Mouse (Mus musculus) R1 (cell line): ENCODE results near the gene Hcst.

Experiments
- DNase-seq: peaks from one replicate; pipeline ENCODE4 v3.0.0-alpha.2; 2018; ENCODE audit warnings: low read depth, low spot score

The Hcst gene

GRCm38 (mm10) chr7:30434238-30434637 lies 14.6 kb upstream of the Hcst start:
- DNase-seq = peak; percentile 88

GRCm38 (mm10) chr7:30431793-30432192 lies 12.1 kb upstream of the Hcst start:
- peak; percentile 71 for DNase-seq

DNA sequence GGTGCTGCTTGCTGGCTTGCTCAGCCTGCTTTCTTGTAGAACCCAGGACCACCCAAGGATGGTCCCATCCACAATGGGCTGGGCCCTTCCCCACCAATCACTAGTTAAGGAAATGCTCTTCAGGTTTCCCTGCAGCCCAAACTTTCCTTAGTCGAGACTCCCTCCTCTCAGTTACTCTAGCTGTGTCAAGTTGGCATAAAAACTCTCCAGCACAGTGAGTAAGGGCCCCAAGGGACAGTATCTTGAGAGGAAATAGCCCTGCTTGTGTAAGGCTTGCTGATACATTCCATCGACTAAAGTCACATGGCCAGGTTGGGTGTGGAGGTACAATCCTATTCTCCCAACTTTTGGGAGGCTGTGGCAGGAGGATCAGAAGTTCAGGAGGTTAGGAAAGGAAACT lies 10.5 kb upstream of the Hcst start:
- DNase-seq = no peak

GRCm38 (mm10) chr7:30429327-30429726 lies 9.7 kb upstream of the Hcst start:
- DNase-seq = no peak

DNA sequence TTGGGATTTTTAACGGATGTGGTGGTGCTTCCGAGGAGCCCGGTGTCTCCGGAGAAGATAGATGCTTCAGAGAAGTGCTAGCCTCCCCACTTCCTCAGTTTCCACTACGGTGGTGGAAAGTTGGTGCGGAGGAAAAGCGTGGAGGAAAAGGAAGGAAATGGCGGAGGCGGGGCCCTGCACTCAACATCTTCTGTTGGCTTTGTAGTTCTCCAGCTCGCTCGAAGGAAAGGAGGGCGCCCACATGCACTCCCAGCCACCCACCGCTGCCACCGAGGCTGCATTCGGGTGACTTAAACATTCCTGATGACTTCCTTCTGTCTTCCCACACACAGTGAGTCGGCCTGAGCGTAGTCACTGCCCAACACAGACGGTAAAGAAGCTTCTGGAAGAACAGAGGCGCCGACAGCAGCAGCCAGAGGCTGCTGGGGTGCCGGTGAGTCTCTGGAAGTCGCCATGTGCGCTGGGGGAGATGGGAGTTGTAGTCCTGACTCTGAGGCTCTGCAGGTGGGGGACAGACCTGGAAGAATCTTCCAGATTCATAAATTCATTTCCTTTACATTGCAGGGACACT lies 3.5 kb upstream of the Hcst start:
- no peak for DNase-seq

GRCm38 (mm10) chr7:30422560-30422959 lies 2.9 kb upstream of the Hcst start:
- DNase-seq = no peak

DNA sequence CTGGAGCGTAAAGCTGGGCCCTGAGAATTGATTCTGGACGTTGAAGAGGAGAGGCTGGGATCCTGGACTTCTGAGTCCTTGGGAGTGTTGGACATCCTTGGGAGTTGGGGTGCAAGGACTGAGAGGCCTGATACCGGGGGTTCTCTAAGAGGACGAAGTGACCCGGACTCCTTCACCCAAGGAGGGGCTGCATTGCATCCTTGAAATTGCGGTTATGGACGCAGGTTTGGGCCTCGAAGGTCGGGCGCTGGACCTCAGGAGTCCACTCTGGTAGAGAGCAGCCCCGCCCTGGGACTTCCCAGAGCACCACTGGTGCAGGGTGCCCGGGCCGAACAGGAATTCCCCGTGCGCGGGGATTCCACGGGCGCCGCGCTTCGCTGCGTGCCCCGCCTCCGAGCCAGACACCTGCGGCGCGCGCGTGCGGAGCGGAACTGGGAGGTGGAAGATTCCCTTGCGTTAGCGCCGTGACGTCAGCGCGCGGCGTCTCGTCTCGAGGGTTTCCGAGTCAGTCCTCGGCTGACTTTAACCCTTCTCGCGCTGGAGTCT lies 2.3 kb upstream of the Hcst start:
- DNase-seq = peak; percentile 93

DNA sequence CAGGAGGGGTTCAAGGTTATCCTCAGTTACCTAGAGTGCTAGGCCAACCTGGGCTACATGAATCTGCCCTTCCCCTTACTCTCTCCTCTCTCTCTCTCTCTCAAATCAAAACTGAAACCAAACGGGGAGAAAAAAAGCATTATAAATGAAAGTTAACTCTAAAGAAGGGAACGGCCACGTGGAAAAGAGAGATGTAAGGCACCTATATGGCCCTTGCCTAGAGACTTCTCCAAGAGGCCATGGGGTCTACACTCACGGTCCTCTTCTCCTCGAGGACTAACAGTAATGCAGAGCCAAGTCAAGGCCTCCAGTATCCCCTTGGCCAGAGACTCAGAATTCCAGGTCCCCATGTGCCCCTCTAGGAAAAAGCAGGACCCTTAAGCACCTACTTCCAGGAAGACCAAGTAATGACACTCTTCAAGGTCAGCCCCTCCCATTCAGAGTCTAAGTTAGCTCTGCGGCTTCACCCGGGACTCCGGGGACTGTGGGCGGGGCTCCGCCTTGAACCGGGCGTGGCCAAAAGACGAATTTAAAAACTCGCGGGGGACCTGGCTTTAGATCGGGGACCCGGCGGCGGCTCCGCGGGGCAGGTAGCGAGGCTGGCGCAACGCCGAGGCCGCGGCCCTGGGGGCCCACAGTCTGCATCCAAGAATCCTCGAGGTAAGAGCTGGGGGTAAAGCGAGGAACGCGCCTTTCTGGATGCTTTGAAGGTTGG lies 1.7 kb upstream of the Hcst start, which contains the start of gene Nfkbid:
Gene Nfkbid (plus strand): TSS at position 558 of the 715 bp plus-strand sequence.
- peak; percentile 89 for DNase-seq

DNA sequence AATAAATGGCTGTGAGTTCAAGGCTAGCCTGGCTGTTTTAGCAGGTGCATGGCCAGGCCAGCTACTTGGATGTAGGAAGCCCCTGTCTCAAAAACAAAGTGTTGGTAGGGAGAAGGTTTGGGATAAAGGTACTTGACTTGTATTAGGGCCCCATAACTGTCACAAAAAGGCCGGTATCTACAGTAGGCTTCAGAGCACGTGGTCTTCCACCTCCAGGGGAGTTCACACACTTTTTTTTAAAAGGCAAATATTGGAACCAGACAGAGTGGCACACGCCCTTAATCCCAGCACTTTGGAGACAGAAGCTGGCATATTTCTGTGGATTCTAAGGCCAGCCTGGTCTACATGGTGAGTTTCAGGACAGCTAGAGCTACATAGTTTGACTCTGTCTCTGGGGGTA lies 1.0 kb upstream of the Hcst start:
- no peak for DNase-seq

DNA sequence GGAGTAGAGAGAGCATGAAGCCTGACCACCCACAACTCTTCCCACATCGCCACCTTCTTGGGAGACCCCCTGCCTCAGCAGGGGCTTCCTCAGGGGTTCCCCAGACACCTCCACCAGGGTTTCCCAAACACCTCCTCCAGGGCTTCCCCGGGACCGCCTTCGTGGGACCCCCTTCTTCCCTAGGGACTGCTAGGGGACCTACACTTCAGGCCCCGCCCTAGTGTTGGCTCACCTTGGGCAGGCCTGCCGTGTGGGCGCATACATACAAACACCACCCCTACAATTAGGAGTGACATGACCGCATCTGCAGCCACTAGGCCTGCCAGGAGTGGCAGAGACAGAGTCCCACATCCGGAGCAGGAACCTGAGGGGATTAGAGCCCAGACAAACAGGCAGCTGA lies 1.8 kb downstream of the Hcst start:
- DNase-seq = no peak

DNA sequence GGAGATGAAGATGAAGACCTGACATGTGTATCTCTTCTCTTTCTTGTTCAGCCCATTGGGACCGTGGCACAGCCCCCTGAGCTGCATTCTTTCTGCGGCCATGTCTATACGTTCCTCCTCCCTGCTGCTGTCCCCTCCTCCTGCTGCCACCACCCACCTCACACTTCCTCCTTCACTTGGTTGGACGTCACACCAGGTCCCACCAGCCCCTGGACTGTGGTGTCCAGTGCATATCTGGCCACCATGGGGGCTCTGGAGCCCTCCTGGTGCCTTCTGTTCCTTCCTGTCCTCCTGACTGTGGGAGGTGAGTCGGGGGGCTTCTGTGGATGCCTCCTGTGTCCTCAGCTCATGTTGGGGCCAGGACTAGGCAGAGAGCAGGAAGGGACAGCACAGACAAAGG lies 6.1 kb downstream of the Hcst start, which contains the start of gene Tyrobp:
Gene Tyrobp (plus strand): TSS at position 165 of the 400 bp plus-strand sequence.
- no peak for DNase-seq

DNA sequence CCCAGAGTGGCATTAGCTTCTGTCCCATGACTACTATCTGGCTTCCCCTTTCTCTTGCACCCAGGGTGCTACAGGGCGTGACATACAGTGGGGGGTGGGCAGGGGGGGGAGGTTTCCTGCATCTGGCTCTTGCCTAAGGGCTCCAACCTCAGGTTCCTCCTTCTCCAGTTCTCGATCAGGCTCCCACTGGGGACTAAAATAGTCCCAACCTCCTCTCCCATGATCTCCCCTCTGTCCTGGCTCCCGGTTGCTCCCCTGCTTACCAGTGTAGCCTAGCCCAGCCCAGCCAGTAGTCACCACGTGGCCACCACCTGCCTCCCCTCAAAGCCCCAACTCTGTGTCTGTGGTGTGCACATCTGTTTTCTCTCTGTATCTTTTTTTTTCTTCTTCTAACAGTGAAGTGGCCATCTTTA lies 6.9 kb downstream of the Hcst start:
- DNase-seq = no peak

- DNase-seq = no peak
Measured at GRCm38 (mm10) chr7:30411023-30411422, 8.6 kb downstream of the Hcst start.

DNA sequence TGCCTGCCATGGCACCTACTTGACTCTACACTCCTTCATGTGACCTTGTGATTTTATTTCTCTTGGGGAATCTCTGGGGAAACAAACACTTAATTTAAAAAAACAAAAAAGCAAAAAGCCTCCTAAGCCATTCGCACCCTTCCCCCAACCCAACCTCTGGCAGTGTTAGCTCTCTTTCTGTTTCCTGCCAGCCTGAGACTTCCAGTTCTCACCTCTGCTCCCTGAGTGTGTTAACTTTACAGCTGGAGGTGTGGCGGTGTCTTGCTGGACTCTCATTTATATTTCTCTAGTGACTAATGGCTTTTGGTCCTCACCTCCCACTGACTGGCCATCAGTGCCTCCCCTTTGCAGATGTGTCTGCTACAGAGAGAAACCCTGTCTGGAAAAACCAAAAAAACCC lies 9.9 kb downstream of the Hcst start:
- no peak for DNase-seq

DNA sequence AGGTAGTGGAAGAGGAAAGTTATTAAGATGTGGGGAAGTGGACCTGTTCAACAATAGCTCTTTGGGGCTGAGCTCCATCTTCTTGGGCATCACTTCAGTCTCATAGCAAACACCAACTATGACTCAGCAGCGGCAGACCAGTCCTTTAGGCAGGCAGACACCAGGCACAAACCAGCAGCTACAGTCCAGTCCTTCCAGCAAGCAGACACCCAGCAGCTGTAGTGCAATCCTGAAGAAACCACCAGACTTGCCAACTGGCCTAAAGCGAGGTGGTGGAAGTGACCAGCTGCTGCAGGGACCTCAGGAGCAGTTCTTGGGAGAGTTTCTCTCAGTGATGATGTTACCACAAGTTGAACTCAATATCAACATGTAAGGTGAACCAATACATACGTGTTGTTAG lies 11.0 kb downstream of the Hcst start:
- no peak for DNase-seq

- DNase-seq = no peak
Measured at GRCm38 (mm10) chr7:30402343-30402742, 17.3 kb downstream of the Hcst start.

- no peak for DNase-seq
Measured at GRCm38 (mm10) chr7:30399671-30400070, 20.0 kb downstream of the Hcst start.

DNA sequence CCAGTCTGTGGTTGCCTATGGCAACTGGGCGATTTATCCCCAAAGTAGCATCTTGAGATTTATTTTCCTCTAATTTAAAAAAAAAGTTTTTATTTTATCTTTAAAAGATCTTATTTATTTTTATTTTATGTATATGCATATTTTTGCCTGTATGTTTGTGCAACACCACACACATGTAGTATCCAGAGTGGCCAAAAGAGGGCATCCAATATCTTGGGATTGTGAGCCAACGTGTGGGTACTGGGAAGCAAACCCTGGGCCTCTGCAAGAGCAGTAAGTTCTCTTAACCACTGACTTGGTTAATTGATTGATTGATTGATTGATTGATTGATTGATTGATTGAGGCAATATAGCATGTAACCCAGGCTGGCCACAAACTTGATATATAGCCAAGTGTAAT lies 24.8 kb downstream of the Hcst start:
- peak; percentile 45 for DNase-seq

DNA sequence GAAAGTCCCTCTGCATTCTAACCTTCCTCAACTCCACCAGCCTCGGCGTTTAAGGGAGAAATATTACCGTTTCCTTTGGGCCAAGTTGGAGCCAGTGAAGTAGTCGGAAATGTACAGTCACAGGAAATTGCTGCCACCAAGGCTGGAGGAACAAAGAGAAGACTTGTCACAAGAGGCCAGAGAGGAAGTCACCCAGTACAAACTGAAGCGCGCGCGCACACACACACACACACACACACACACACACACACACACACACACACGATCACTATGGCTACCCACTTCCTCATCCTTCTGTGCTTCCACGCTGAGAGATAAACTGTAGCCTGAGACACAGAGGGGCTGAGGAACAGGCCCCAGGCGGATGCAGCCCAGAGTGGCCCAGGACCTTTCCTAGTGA lies 25.3 kb downstream of the Hcst start:
- DNase-seq = no peak

DNA sequence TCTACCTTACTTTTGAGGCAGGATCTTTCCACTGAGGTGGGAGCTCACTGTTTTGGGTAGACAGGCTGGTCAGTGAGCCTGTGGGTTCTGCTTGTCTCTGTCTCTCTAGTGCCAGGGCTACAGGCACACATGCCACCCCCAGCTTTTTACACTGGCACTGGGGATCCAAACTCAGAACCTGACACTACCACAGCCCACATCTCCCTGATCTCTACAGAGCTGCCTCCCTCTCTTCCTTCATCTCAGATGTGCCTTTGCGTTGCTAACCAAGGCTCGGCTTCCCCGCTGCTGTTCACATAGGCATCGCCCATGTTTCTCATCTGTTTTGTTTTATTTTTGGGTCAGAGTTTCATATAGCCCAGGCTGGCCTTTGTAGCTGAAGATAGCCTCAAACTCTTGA lies 26.0 kb downstream of the Hcst start:
- no peak for DNase-seq

GRCm38 (mm10) chr7:30392746-30393520 lies 26.7 kb downstream of the Hcst start:
- no peak for DNase-seq

DNA sequence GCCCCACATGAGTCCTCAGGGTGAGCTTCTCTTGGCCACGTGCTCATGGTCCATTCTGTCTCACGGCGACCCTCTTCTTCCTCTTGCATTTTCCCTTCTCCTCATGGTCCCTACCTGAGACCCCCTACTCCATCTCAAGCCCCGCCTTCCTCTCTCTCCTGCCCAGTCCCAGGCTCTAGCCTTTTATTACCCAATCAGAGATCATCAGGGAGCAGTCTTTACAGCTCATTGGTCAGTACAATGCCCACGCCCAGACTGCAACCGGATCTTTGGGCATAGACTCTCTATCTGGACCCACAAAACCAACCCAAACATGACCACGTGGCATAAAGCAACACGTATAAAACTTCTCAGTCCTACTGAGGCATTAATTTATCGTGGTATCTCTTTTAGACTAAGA lies 35.5 kb downstream of the Hcst start:
- peak; percentile 62 for DNase-seq
